Mouse (Mus musculus) erythroblast, embryonic 14.5 days (primary cell): ENCODE results near the gene Lrrc4c.

Experiments
- GATA1 ChIP-seq: IDR thresholded peaks from 2 replicates; pipeline ENCODE4 v1.6.1; 2012; ENCODE audit warnings: low read length, inconsistent platforms, mixed read lengths
- TAL1 ChIP-seq: IDR thresholded peaks from 3 replicates; pipeline ENCODE4 v1.6.1; 2012; ENCODE audit warnings: low read length, inconsistent platforms, mixed read lengths

DNA sequence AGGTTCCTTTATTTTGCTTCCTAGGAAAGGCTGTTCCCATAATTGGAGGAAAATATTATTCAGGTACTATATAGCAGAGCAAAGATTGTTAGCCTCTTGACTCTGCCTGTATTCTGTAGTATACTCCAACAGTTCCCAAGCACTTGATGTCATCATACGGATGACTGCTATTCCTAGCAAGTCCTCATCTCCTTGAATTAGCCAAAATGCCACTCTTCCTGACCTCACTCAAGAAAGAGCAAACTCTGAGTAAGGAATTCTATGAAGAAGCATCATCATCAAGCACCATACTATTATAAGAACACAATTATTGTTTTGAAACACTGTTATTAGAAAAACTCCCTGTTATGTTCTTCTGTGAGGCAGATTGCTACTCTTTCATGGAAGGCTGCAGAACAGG, 1228.0 kb downstream of the Lrrc4c start:
- no peak for TF ChIP-seq GATA1
- no peak for TF ChIP-seq TAL1
